Comparison of ENCODE assay signal across 8 mouse cellular contexts in genomic region chr7:19664455-19664954, GRCm38 (mm10). TPM values are rescaled to one million over a fixed set of nuclear protein-coding genes. Genes with fewer than 3 reads are reported as not detected.
DNase-seq lines count a peak whose midpoint lies in the region; ATAC-seq and TF ChIP-seq lines count a peak whose summit lies in the region.

No protein-coding gene starts in this region.

- peaks cover 17% of the 10 kb centered on the region; the same call in 1 of the 2 replicates for H3K4me1 ChIP-seq in lung, postnatal 0 days (ENCODE audit: insufficient read depth, low read depth, low read length)
- H3K4me1 ChIP-seq in intestine, postnatal 0 days (replicated peaks; ENCODE audit: control insufficient read depth, insufficient read depth, low read length) = peaks cover 10% of the 10 kb centered on the region; the same call in 1 of the 2 replicates
- H3K4me1 ChIP-seq in small intestine, adult 2 months (ENCODE audit: control insufficient read depth, insufficient read depth, insufficient read length, low read length) = peaks cover 10% of the 10 kb centered on the region; the same call in 1 of the 2 replicates

- DNase-seq in lung, postnatal 0 days (ENCODE audit: low spot score) = no peak
- no peak for DNase-seq in lung, postnatal 10 days
- no peak for DNase-seq in left cerebral cortex, adult 11 months (ENCODE audit: low spot score)
- no peak for DNase-seq in adrenal gland, postnatal 36 days

- H3K4me3 ChIP-seq in lung, postnatal 0 days (ENCODE audit: low read depth, low read length) = peak overlapping the region; percentile 98
- H3K4me3 ChIP-seq in intestine, postnatal 0 days (ENCODE audit: low read depth, low read length) = peak overlapping the region; percentile 99
- peak overlapping the region; percentile 95 for H3K4me3 ChIP-seq in small intestine, adult 2 months (ENCODE audit: low read depth, low read length)

- 0 out of 2 replicates have a peak, but pooled peaks have one; percentile 20 for TF ChIP-seq CTCF in lung, postnatal 0 days (IDR thresholded peaks at IDR 0.05)
- TF ChIP-seq CTCF in intestine, postnatal 0 days (IDR thresholded peaks at IDR 0.05; ENCODE audit: low read depth) = no peak
- no peak for TF ChIP-seq CTCF in small intestine, adult 2 months (IDR thresholded peaks at IDR 0.05; ENCODE audit: extremely low read depth, insufficient read length, insufficient replicate concordance, low read depth, low read length)

- H3K27ac ChIP-seq in lung, postnatal 0 days (ENCODE audit: low read length) = peak overlapping the region; percentile 66
- peak overlapping the region; percentile 91 for H3K27ac ChIP-seq in intestine, postnatal 0 days (ENCODE audit: low read depth, low read length)
- H3K27ac ChIP-seq in small intestine, adult 2 months (ENCODE audit: insufficient read depth, low read depth, low read length) = no peak overlapping the region

- ATAC-seq in lung, postnatal 0 days = peak; percentile 21
- ATAC-seq in erythroblast, adult 5-6 weeks (replicated peaks; ENCODE audit: low FRiP score, poor library complexity, severe bottlenecking) = peak; percentile 16
- ATAC-seq in intestine, postnatal 0 days = peak; percentile 25
- no peak for ATAC-seq in megakaryocyte-erythroid progenitor cell, adult 5-6 weeks (replicated peaks; ENCODE audit: low FRiP score, low TSS enrichment, poor library complexity, severe bottlenecking)

- peak overlapping the region; percentile 94 for H3K9ac ChIP-seq in lung, postnatal 0 days (replicated peaks; ENCODE audit: low read depth)
- H3K9ac ChIP-seq in intestine, postnatal 0 days (ENCODE audit: low read depth, low read length) = peak overlapping the region; percentile 98

- no peaks in the 10 kb centered on the region for H3K36me3 ChIP-seq in lung, postnatal 0 days (ENCODE audit: insufficient read depth, low read length)
- peaks cover 15% of the 10 kb centered on the region; the same call in 1 of the 2 replicates for H3K36me3 ChIP-seq in intestine, postnatal 0 days (ENCODE audit: control insufficient read depth, insufficient read depth)
- H3K36me3 ChIP-seq in small intestine, adult 2 months (ENCODE audit: control insufficient read depth, insufficient read depth, low read length) = peaks cover 3% of the 10 kb centered on the region

- peak overlapping the region; percentile 90 for H3K4me2 ChIP-seq in lung, postnatal 0 days (replicated peaks; ENCODE audit: low read depth, low read length)
- peak overlapping the region; percentile 83 for H3K4me2 ChIP-seq in intestine, postnatal 0 days (replicated peaks; ENCODE audit: low read depth)

- no peak; the same call in 1 of the 2 replicates for TF ChIP-seq POLR2A in small intestine, adult 2 months (IDR thresholded peaks at IDR 0.05; ENCODE audit: low read depth, low read length)

- H3K27me3 ChIP-seq in lung, postnatal 0 days (replicated peaks; ENCODE audit: insufficient read depth, low read length) = no peaks in the 10 kb centered on the region
- no peaks in the 10 kb centered on the region for H3K27me3 ChIP-seq in intestine, postnatal 0 days (replicated peaks; ENCODE audit: control insufficient read depth, insufficient read depth, low read length)
- H3K27me3 ChIP-seq in small intestine, adult 2 months (ENCODE audit: control insufficient read depth, insufficient read depth, low read length) = no peaks in the 10 kb centered on the region

- TF ChIP-seq EP300 in lung, postnatal 0 days (IDR thresholded peaks at IDR 0.05) = no peak

- under 1% methylated on average over 34 of the region's 37 CpGs for WGBS in lung, postnatal 0 days
- WGBS in intestine, postnatal 0 days = under 1% methylated on average over 36 of the region's 37 CpGs
- WGBS in small intestine, adult 2 months = under 1% methylated on average over 37 of the region's 37 CpGs

- no peaks in the 10 kb centered on the region for H3K9me3 ChIP-seq in lung, postnatal 0 days (ENCODE audit: low read length)
- no peaks in the 10 kb centered on the region for H3K9me3 ChIP-seq in intestine, postnatal 0 days (ENCODE audit: control insufficient read depth)

RNA-seq across cellular contexts. Expression of gene Clptm1, which starts 0.3 kb away (rescaled TPM):
- polyA plus RNA-seq in lung, postnatal 0 days (2015; fragmentation: Nextera tagmentation; extraction: Ambion mirVana) = 76.9 and 78.8 TPM in 2 replicates
- total RNA-seq in erythroblast, adult 5-6 weeks (2015; ENCODE audit: low replicate concordance) = 10.0 and 23.2 TPM in 2 replicates
- 12.0 and 15.7 TPM in 2 replicates for total RNA-seq in erythroblast, adult 5-6 weeks (2017; ENCODE audit: low replicate concordance)
- 66.1 and 70.6 TPM in 2 replicates for polyA plus RNA-seq in intestine, postnatal 0 days (2015; fragmentation: Nextera tagmentation; extraction: Ambion mirVana)
- polyA plus RNA-seq in small intestine, adult 2 months (2012; rRNA removed) = 70.5 and 141 TPM in 2 replicates
- 45.9 and 70.1 TPM in 2 replicates for total RNA-seq in megakaryocyte-erythroid progenitor cell, adult 5-6 weeks (2014; fragmentation: Nextera tagmentation)
- 31.1 and 37.3 TPM in 2 replicates for total RNA-seq in megakaryocyte-erythroid progenitor cell, adult 5-6 weeks (2017)
- total RNA-seq in adrenal gland, postnatal 36 days (2021) = 100 to 1,000 TPM; 175 to 178 TPM

RNA-seq across cellular contexts. Expression of gene Apoc2, which starts 13.2 kb away (rescaled TPM):
- polyA plus RNA-seq in lung, postnatal 0 days (2015; fragmentation: Nextera tagmentation; extraction: Ambion mirVana) = 4.2 and 4.9 TPM in 2 replicates
- 10.4 and 16.1 TPM in 2 replicates for total RNA-seq in erythroblast, adult 5-6 weeks (2015; ENCODE audit: low replicate concordance)
- 4.7 and 8.3 TPM in 2 replicates for total RNA-seq in erythroblast, adult 5-6 weeks (2017; ENCODE audit: low replicate concordance)
- 11,285 and 12,482 TPM in 2 replicates for polyA plus RNA-seq in intestine, postnatal 0 days (2015; fragmentation: Nextera tagmentation; extraction: Ambion mirVana)
- 1,337 and 1,661 TPM in 2 replicates for polyA plus RNA-seq in small intestine, adult 2 months (2012; rRNA removed)
- not detected in 2 replicates for total RNA-seq in megakaryocyte-erythroid progenitor cell, adult 5-6 weeks (2014; fragmentation: Nextera tagmentation)
- not detected in 2 replicates for total RNA-seq in megakaryocyte-erythroid progenitor cell, adult 5-6 weeks (2017)
- total RNA-seq in adrenal gland, postnatal 36 days (2021) = 1 to 10 TPM in 1 of 2 experiments, not detected in 1; 1.9 TPM

RNA-seq across cellular contexts. Expression of gene Gm44805, which starts 16.7 kb away (rescaled TPM):
- not detected in 2 replicates for polyA plus RNA-seq in lung, postnatal 0 days (2015; fragmentation: Nextera tagmentation; extraction: Ambion mirVana)
- not detected in 2 replicates for total RNA-seq in erythroblast, adult 5-6 weeks (2015; ENCODE audit: low replicate concordance)
- not detected in 2 replicates for total RNA-seq in erythroblast, adult 5-6 weeks (2017; ENCODE audit: low replicate concordance)
- 5.6 and 13.5 TPM in 2 replicates for polyA plus RNA-seq in intestine, postnatal 0 days (2015; fragmentation: Nextera tagmentation; extraction: Ambion mirVana)
- 0.37 and 0.69 TPM in 2 replicates for polyA plus RNA-seq in small intestine, adult 2 months (2012; rRNA removed)
- total RNA-seq in megakaryocyte-erythroid progenitor cell, adult 5-6 weeks (2014; fragmentation: Nextera tagmentation) = not detected in 2 replicates
- not detected in 2 replicates for total RNA-seq in megakaryocyte-erythroid progenitor cell, adult 5-6 weeks (2017)
- under 1 TPM in 1 of 2 experiments, not detected in 1; 0.40 TPM for total RNA-seq in adrenal gland, postnatal 36 days (2021)

RNA-seq across cellular contexts. Expression of gene Apoc4, which starts 16.8 kb away (rescaled TPM):
- polyA plus RNA-seq in lung, postnatal 0 days (2015; fragmentation: Nextera tagmentation; extraction: Ambion mirVana) = 0.38 and 0.88 TPM in 2 replicates
- not detected in 2 replicates for total RNA-seq in erythroblast, adult 5-6 weeks (2015; ENCODE audit: low replicate concordance)
- not detected in 2 replicates for total RNA-seq in erythroblast, adult 5-6 weeks (2017; ENCODE audit: low replicate concordance)
- polyA plus RNA-seq in intestine, postnatal 0 days (2015; fragmentation: Nextera tagmentation; extraction: Ambion mirVana) = 0.70 and 1.4 TPM in 2 replicates
- 0.33 and 1.4 TPM in 2 replicates for polyA plus RNA-seq in small intestine, adult 2 months (2012; rRNA removed)
- not detected in 2 replicates for total RNA-seq in megakaryocyte-erythroid progenitor cell, adult 5-6 weeks (2014; fragmentation: Nextera tagmentation)
- not detected in 2 replicates for total RNA-seq in megakaryocyte-erythroid progenitor cell, adult 5-6 weeks (2017)
- 100 to 1,000 TPM in 1 of 2 experiments, 10 to 100 TPM in 1; 42.0 to 110 TPM for total RNA-seq in adrenal gland, postnatal 36 days (2021)

RNA-seq across cellular contexts. Expression of gene Apoc1, which starts 28.0 kb away (rescaled TPM):
- 61.1 and 63.8 TPM in 2 replicates for polyA plus RNA-seq in lung, postnatal 0 days (2015; fragmentation: Nextera tagmentation; extraction: Ambion mirVana)
- 5.8 TPM in 1 of 2 replicates, not detected in the other for total RNA-seq in erythroblast, adult 5-6 weeks (2015; ENCODE audit: low replicate concordance)
- 3.6 TPM in 1 of 2 replicates, not detected in the other for total RNA-seq in erythroblast, adult 5-6 weeks (2017; ENCODE audit: low replicate concordance)
- 34.7 and 50.0 TPM in 2 replicates for polyA plus RNA-seq in intestine, postnatal 0 days (2015; fragmentation: Nextera tagmentation; extraction: Ambion mirVana)
- not detected in 2 replicates for polyA plus RNA-seq in small intestine, adult 2 months (2012; rRNA removed)
- total RNA-seq in megakaryocyte-erythroid progenitor cell, adult 5-6 weeks (2014; fragmentation: Nextera tagmentation) = 2.3 and 3.6 TPM in 2 replicates
- total RNA-seq in megakaryocyte-erythroid progenitor cell, adult 5-6 weeks (2017) = 15.4 TPM in 1 of 2 replicates, not detected in the other
- 1,000 to 10,000 TPM in 1 of 2 experiments, 100 to 1,000 TPM in 1; 185 to 1,007 TPM for total RNA-seq in adrenal gland, postnatal 36 days (2021)
